Mouse (Mus musculus): ENCODE results near the gene Il20ra. TPM values are rescaled to one million over a fixed set of nuclear protein-coding genes. Genes with fewer than 3 reads are reported as not detected.

Gene Il20ra
- polyA plus RNA-seq, 1 experiment from 2014 or later = 0.09 TPM

DNA sequence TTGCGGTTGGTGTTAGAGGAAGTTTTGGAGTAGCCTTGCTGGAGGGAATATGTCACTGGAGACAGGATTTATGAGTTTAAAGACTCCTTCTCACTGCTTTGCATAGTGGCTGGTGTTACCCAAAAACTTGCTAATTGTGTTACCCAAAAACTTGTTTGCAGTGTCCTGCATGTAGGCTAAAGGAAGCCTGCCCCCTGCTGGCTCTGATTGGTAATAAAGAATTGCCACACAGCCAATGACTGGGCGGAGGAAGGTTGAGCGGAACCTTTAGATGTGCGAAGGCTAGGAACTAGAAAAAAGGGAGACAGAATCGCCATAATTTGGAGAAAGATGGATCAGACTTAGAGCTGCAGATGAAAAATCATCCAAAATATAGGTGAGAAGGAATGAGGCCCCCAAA lies 69.0 kb downstream of the Il20ra start:
- 91% methylated on average over 5 of the region's 5 CpGs for WGBS
- Histone ChIP-seq H3K9ac (no peak overlapping the region), H3K9me3 (replicated peaks) (no peaks in the 10 kb centered on the region), H3K27ac (no peak overlapping the region), H3K36me3 (no peaks in the 10 kb centered on the region), H3K4me2 (replicated peaks) (no peak overlapping the region), H3K4me3 (no peak overlapping the region), H3K4me1 (no peaks in the 10 kb centered on the region), H3K27me3 (no peaks in the 10 kb centered on the region)
- no peak for ATAC-seq (ENCODE audit: low FRiP score)

DNA sequence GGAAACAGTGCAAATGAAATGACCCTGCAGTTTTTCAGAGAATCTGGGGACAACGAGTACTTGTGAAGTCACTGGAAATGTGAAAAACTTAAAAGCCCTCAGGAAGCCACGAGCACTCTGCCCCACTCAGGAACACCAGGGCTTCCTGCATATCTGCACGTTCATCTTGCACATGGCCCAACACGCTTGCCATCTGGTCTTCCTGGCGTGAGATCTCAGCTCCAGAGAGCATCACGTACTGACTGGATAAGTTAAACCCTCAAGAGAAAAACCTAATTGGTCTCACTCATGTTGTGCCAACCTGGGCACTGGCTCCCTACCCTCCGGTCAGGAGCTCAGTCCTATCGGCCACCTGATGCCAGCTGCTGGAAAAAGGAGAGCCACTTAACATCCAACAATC lies 82.6 kb downstream of the Il20ra start:
- 79% methylated on average over 8 of the region's 8 CpGs for WGBS
- Histone ChIP-seq H3K36me3 (no peaks in the 10 kb centered on the region), H3K4me2 (replicated peaks) (no peak overlapping the region), H3K4me3 (no peak overlapping the region), H3K27me3 (no peaks in the 10 kb centered on the region), H3K27ac (no peak overlapping the region), H3K4me1 (no peaks in the 10 kb centered on the region), H3K9me3 (replicated peaks) (no peaks in the 10 kb centered on the region), H3K9ac (no peak overlapping the region)
- ATAC-seq (ENCODE audit: low FRiP score) = no peak

- H3K27me3 ChIP-seq = no peaks in the 10 kb centered on the region
- H3K9ac ChIP-seq = no peak overlapping the region
- whole genome bisulfite sequencing = 87% methylated on average over 7 of the region's 7 CpGs
- no peak overlapping the region for H3K27ac ChIP-seq
- no peak overlapping the region for H3K4me3 ChIP-seq
- no peaks in the 10 kb centered on the region for H3K4me1 ChIP-seq
- ATAC-seq (ENCODE audit: low FRiP score) = no peak
- no peaks in the 10 kb centered on the region for H3K36me3 ChIP-seq
- no peak overlapping the region for H3K4me2 ChIP-seq (replicated peaks)
- no peaks in the 10 kb centered on the region for H3K9me3 ChIP-seq (replicated peaks)
Observed at GRCm38 (mm10) chr10:19802958-19803357, 90.6 kb downstream of the Il20ra start.

DNA sequence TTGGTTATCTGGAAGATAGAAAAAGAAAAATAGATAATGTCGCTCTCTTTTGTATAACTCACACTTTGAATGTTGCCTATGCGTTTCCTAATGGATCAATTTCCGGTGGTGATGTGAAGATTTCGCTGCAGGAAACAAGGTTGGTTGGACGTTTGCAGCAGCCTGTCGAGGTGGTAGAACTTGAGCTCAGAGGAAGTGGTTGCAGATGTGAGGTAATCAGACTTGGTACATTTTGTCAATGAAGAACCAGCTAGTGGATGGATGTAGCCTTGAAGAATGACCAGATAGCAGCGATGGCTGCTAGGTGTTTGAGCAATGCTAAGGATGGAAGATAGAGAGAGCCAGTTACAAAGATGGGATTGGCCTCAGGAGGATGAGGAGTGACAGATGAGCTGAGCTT lies 92.4 kb downstream of the Il20ra start:
- Histone ChIP-seq H3K27me3 (no peaks in the 10 kb centered on the region), H3K4me3 (no peak overlapping the region), H3K9ac (no peak overlapping the region), H3K9me3 (replicated peaks) (no peaks in the 10 kb centered on the region), H3K4me1 (no peaks in the 10 kb centered on the region), H3K27ac (no peak overlapping the region), H3K36me3 (no peaks in the 10 kb centered on the region), H3K4me2 (replicated peaks) (no peak overlapping the region)
- 89% methylated on average over 7 of the region's 7 CpGs for WGBS
- ATAC-seq (ENCODE audit: low FRiP score) = no peak

Other genes with a start within 250 kb of the Il20ra start
- gene Ifngr1, start 120.6 kb upstream of the Il20ra start, polyA plus RNA-seq (2016; fragmentation: Nextera tagmentation; extraction: Ambion mirVana) = 27.5 and 30.9 TPM in 2 replicates
- not detected in 2 replicates for gene Il22ra2, start 90.6 kb upstream of the Il20ra start, polyA plus RNA-seq (2016; fragmentation: Nextera tagmentation; extraction: Ambion mirVana)
- 0.79 and 0.93 TPM in 2 replicates for gene Slc35d3, start 138.9 kb downstream of the Il20ra start, polyA plus RNA-seq (2016; fragmentation: Nextera tagmentation; extraction: Ambion mirVana)
- gene Pex7, start 195.1 kb downstream of the Il20ra start, polyA plus RNA-seq (2016; fragmentation: Nextera tagmentation; extraction: Ambion mirVana) = 29.3 and 30.1 TPM in 2 replicates
- 1.3 TPM in 2 replicates for gene Map3k5, start 221.9 kb downstream of the Il20ra start, polyA plus RNA-seq (2016; fragmentation: Nextera tagmentation; extraction: Ambion mirVana)

Measured in hindbrain, embryonic 12.5 days (tissue).